Mouse (Mus musculus) cerebellum, adult 9-10 months (tissue): ENCODE data around the gene Mmp15.
"Not testable (repeated sequence)": the region's sequence is repeated elsewhere in the genome, so short reads cannot be mapped to it uniquely, and the experiment has no call there.

Source experiments
- DNase-seq: peaks from one replicate; pipeline ENCODE4 v3.0.0; 2022

Mmp15 gene

GRCm38 (mm10) chr8:95377863-95378291, 25.8 kb downstream of the Mmp15 start:
- DNase-seq = no peak

- DNase-seq = not testable (repeated sequence)
Observed at GRCm38 (mm10) chr8:95378928-95379327, 26.9 kb downstream of the Mmp15 start.

GRCm38 (mm10) chr8:95380953-95381352, 28.9 kb downstream of the Mmp15 start:
- no peak for DNase-seq

GRCm38 (mm10) chr8:95381595-95381994, 29.5 kb downstream of the Mmp15 start:
- DNase-seq = no peak

GRCm38 (mm10) chr8:95384501-95384900, 32.4 kb downstream of the Mmp15 start:
- no peak for DNase-seq

- DNase-seq = no peak
Observed at GRCm38 (mm10) chr8:95386037-95386436, 34.0 kb downstream of the Mmp15 start.

GRCm38 (mm10) chr8:95387221-95387620, 35.2 kb downstream of the Mmp15 start:
- no peak for DNase-seq

- no peak for DNase-seq
Observed at GRCm38 (mm10) chr8:95387936-95388335, 35.9 kb downstream of the Mmp15 start.

- DNase-seq = no peak
Observed at GRCm38 (mm10) chr8:95390312-95390711, 38.2 kb downstream of the Mmp15 start.

- DNase-seq = no peak
Observed at GRCm38 (mm10) chr8:95391101-95391500, 39.0 kb downstream of the Mmp15 start.

- no peak for DNase-seq
Observed at GRCm38 (mm10) chr8:95392604-95393003, 40.5 kb downstream of the Mmp15 start.

GRCm38 (mm10) chr8:95395186-95395918, 43.3 kb downstream of the Mmp15 start:
- no peak for DNase-seq

GRCm38 (mm10) chr8:95396752-95397151, 44.7 kb downstream of the Mmp15 start:
- DNase-seq = no peak

GRCm38 (mm10) chr8:95397201-95397600, 45.1 kb downstream of the Mmp15 start:
- DNase-seq = no peak

GRCm38 (mm10) chr8:95399131-95399530, 47.1 kb downstream of the Mmp15 start:
- DNase-seq = no peak

- no peak for DNase-seq
Observed at GRCm38 (mm10) chr8:95401091-95401490, 49.0 kb downstream of the Mmp15 start.

- DNase-seq = no peak
Observed at GRCm38 (mm10) chr8:95409518-95409917, 57.5 kb downstream of the Mmp15 start.

- no peak for DNase-seq
Observed at GRCm38 (mm10) chr8:95411309-95411972, 59.4 kb downstream of the Mmp15 start.

- DNase-seq = no peak
Observed at GRCm38 (mm10) chr8:95422193-95422810, 70.2 kb downstream of the Mmp15 start.
